Mouse (Mus musculus) mouse trophoblast stem cell (cell line): ENCODE data around the gene Ndrg3.

Source experiments
- in situ Hi-C, 2 experiments: fragments of 300-500 bp; cut with MseI, MboI; formaldehyde crosslinking; loops; 2 replicates in 1 of 2; 3 replicates in 1 of 2; pipeline ENCODE4 v1.15.1; 2025

Gene Ndrg3

GRCm38 (mm10) chr2:156991470-156992319 lies at the start of gene Ndrg3:
TSS of gene Ndrg3 (minus strand) at chr2:156992056.
- in situ Hi-C loops, result no loop called here

- in situ Hi-C loops, result no loop called here
Observed at GRCm38 (mm10) chr2:157041421-157041820, 49.6 kb upstream of the Ndrg3 start.

- in situ Hi-C loops, result no loop called here
Observed at GRCm38 (mm10) chr2:157040649-157041046, 48.8 kb upstream of the Ndrg3 start.

- in situ Hi-C loops, result loop anchor here in 1 of 2 experiments (10.0 kb wide), 1 partner anchor 135 kb away; no protein-coding TSS in a partner anchor
Observed at GRCm38 (mm10) chr2:157039900-157040648, 48.2 kb upstream of the Ndrg3 start.

- in situ Hi-C loops, result loop anchor here in 1 of 2 experiments (10.0 kb wide), 1 partner anchor 133 kb away; no protein-coding TSS in a partner anchor
Observed at GRCm38 (mm10) chr2:157037303-157037702, 45.4 kb upstream of the Ndrg3 start.

- in situ Hi-C loops, result loop anchor here in 1 of 2 experiments (10.0 kb wide), 1 partner anchor 132 kb away; no protein-coding TSS in a partner anchor
Observed at GRCm38 (mm10) chr2:157036400-157036799, 44.5 kb upstream of the Ndrg3 start.

- in situ Hi-C loops, result loop anchor here in 1 of 2 experiments (10.0 kb wide), 1 partner anchor 131 kb away; no protein-coding TSS in a partner anchor
Observed at GRCm38 (mm10) chr2:157035371-157035770, 43.5 kb upstream of the Ndrg3 start.

GRCm38 (mm10) chr2:157030804-157031203 lies 38.9 kb upstream of the Ndrg3 start:
- in situ Hi-C loops, result loop anchor here in 1 of 2 experiments (10.0 kb wide), 1 partner anchor 126 kb away; no protein-coding TSS in a partner anchor

GRCm38 (mm10) chr2:157028261-157028660 lies 36.4 kb upstream of the Ndrg3 start:
- in situ Hi-C loops, result no loop called here

GRCm38 (mm10) chr2:157027106-157028008 lies 35.5 kb upstream of the Ndrg3 start:
- in situ Hi-C loops, result no loop called here

GRCm38 (mm10) chr2:157021156-157021555 lies 29.3 kb upstream of the Ndrg3 start:
- in situ Hi-C loops, result no loop called here

- in situ Hi-C loops, result no loop called here
Observed at GRCm38 (mm10) chr2:157019228-157019627, 27.4 kb upstream of the Ndrg3 start.

- in situ Hi-C loops, result no loop called here
Observed at GRCm38 (mm10) chr2:157016529-157017270, 24.8 kb upstream of the Ndrg3 start.

- in situ Hi-C loops, result no loop called here
Observed at GRCm38 (mm10) chr2:157012341-157012740, 20.5 kb upstream of the Ndrg3 start.

- in situ Hi-C loops, result no loop called here
Observed at GRCm38 (mm10) chr2:157010634-157011310, 18.9 kb upstream of the Ndrg3 start.

GRCm38 (mm10) chr2:157010121-157010520 lies 18.3 kb upstream of the Ndrg3 start:
- in situ Hi-C loops, result no loop called here

GRCm38 (mm10) chr2:157008509-157008908 lies 16.7 kb upstream of the Ndrg3 start:
- in situ Hi-C loops, result no loop called here

- in situ Hi-C loops, result no loop called here
Observed at GRCm38 (mm10) chr2:157007234-157007596, 15.4 kb upstream of the Ndrg3 start.

- in situ Hi-C loops, result no loop called here
Observed at GRCm38 (mm10) chr2:157006511-157007233, 14.8 kb upstream of the Ndrg3 start, which contains the start of gene Dsn1. TSS of gene Dsn1 (minus strand) at chr2:157007154.
